Mouse (Mus musculus) left cerebral cortex, adult 11 months (tissue): Measurements from ENCODE around the gene Arsg.
"Not testable (repeated sequence)": the region's sequence is repeated elsewhere in the genome, so short reads cannot be mapped to it uniquely, and the experiment has no call there.

Source experiments
- DNase-seq: peaks from one replicate; pipeline ENCODE4 v3.0.0; 2022; ENCODE audit warnings: low spot score

Gene Arsg

DNA sequence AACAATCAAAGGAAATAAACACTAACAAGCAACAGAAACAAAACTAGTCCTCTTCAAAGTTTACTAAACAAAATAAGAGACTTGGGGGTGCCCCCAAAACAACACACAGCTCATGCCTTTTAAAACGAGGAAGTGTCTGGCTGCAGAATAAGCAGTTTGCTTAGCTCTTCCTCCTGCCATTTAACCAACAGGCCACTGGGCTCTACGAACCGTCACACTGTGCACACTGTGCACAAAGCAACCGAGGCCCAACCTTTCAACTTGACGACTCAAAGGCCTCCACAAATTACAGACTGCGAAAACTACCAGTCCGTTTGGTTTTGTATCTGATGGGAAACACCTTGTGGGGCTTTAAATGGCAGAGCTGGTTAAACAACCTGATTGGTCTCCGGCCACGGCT lies 3.0 kb upstream of the Arsg start:
- DNase-seq = no peak

DNA sequence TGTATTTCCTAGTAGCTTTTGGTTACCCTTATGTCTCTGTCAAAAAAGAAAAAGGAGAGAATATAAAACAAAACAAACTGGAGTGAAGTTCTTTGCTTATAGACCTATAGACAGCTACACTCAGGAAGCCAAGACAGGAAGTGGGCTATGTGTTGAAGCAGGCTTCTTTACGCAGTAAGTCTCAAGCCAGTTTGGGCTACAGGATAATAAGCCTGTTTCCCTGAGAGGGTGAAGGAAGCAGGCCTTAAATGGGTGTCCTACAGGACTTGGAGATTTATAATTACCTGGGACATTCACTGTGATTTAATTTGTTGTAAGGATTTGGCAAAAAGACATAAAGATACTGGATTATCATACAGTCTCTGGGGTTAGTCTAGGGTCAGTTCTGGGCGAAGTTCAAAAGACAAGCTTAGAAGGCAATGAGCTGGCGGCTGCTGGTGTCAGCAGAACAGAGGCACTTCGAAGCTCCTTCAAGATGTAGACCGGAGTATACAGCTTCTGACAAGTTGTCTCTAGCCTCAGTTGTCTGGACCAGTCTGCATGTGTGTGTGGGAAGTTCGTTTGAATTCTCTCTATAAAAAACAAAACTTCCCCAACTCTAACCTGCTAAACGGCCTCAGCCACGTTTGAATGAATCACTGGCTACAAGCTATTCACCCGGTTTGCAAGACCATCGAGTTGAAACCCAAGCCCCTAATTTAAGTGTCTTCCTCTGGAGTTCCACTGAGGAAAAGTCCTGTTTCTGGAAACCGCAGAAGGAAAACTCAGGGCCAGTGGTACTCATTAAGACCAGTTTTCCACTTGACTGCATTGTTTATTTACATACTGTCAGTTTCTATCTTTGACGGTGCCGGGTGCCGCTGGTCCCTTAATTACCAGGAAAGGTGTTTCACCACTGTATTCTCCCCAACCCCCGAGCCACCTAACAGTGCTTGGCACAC lies 2.0 kb upstream of the Arsg start:
- DNase-seq = no peak

DNA sequence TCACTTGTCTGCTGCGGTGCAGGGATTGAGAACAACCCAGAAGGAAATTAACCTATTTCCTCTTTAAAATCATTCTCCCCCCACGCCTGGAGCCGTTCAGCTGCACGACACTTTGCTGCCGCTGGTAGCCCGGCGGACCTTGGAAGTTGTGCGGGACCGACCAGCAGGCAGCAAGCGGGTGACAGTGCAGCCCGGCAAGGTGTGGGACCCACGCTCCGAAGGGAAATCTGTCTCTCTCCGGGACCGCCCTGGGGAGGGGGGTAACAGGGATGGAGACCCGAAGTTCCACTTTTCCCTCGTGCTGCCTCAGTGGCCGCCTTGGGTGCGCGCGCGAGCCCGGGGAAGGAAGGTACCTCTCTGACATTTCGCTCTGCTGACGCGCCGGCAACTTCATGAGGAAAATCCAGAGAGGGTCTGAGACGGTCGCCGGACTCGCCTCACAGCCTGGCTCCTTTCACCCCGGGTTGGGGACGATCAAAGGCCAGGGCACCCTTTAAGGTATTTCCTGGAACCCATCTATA lies 943 bp upstream of the Arsg start:
- DNase-seq = no peak

DNA sequence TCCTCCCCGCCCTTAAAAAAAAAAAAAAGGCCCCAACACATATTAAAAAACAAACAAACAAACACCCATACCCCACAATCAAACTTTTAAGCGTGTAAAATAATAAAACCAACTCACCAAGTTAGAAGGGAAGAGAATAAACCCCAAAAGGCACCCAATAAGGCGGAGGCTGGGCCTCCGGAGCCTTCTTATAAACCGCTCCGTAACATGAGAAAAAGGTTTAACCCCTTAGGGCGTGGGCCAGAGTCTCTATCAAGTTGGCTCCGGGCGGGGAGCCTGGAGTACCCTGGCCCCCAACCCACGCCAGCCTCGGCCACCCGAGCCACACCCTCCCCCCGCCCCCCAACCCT lies 378 bp upstream of the Arsg start:
- no peak for DNase-seq

DNA sequence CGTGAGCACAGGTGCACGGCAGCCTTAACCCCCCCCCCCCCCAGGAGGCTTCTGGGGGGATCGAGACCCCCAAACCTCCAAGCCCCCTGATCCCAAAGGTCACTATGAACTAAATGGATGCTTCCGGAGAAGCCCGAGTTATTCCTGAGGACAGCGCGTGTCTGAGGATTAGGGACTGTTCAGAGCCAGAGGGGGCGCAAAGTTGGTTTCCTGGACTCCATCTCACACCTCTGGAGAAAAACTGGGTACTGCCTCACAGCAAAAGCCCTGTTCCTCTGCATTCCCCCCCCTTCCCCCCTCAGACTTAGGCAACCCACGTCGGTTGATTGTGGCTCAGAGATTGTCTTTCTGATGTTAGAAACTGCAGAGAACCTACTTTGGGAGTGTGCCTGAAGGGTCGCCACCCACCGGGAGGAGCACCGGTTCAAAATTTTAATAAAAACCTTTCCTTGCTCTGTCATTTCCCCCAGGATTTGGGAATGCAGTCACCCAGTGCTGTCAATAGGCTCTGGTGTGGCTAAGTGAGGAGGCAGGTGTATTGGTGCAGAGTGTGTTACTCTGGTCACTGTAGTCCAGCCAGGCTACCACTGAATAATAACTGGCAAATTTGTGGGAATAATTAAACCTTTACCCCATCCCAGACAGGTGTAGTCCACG lies 1.0 kb downstream of the Arsg start:
- no peak for DNase-seq

DNA sequence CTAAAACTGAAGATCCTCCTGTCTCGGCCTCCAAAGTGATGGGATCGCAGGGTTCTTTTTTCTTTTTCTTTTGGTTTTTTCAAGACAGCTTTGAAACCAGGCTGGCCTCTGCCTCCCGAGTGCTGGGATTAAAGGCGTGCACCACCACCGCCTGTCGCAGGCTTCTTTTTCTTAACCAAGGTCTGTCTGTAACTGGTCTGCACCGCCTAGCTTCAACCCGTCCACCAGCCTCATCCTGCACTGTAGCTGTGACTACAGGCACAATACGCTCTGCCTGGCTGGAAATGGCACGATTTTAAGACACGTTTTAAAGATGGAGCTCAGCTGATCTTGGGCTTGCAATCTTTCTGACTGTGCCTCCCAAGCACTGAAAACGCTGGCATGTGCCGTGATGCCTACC lies 1.7 kb downstream of the Arsg start:
- DNase-seq = no peak

DNA sequence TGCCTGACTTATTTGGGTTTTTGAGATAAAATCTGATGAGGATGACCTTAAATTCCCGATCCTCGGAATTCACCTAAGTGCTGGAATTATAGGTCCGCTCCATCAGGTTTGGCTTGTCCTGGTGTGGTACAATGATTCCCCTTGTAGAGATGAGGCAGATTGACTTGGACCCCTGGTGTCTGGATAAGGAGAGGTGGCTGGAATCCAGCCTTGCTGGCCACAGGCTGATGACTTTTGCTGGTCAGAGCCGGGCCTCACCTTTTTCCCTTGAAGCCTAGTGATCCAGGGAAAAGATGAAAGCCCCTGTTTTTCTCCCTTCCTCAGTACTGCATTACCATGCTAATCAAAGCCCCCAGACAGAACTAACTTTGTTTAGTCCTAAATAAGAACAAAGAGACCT lies 2.5 kb downstream of the Arsg start:
- no peak for DNase-seq

DNA sequence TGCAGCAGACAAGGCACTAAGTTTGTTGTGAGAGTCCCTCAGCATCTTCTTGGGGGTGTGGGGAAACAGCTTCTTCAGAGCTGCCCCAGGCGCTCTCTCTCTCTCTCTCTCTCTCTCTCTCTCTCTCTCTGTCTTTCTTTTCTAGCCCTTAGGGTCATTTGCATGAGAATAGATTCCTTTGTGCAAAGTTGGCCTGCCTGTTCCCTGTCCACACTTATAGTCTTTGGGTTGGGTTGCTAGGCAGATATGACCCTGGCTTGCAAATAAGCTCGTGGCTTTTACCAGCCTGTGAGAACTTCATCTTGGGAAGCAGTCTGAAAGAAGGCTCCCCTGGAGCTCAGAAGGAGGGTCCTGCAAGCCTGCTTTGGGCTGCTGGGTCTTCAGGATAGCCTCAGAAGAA lies 3.1 kb downstream of the Arsg start:
- no peak for DNase-seq

DNA sequence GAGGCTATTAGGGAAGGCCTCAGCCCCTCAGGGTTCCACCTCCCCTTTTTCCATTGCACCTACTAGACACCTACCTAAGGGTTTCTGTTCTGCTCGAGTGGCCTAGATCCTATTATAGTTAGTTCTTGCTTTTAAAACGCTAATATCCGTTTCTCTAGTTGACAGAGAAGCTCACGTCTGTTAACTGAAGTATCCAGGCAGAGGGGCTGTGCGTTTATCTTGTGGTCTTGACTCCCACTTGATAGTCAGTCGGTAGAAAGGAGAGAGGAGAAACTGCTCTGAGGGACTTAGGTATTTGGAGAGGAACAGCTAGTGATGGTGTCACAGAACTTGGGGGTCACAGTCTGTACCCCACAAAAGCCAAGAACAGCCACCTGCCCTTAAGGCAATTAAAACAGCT lies 3.5 kb downstream of the Arsg start:
- DNase-seq = no peak

DNA sequence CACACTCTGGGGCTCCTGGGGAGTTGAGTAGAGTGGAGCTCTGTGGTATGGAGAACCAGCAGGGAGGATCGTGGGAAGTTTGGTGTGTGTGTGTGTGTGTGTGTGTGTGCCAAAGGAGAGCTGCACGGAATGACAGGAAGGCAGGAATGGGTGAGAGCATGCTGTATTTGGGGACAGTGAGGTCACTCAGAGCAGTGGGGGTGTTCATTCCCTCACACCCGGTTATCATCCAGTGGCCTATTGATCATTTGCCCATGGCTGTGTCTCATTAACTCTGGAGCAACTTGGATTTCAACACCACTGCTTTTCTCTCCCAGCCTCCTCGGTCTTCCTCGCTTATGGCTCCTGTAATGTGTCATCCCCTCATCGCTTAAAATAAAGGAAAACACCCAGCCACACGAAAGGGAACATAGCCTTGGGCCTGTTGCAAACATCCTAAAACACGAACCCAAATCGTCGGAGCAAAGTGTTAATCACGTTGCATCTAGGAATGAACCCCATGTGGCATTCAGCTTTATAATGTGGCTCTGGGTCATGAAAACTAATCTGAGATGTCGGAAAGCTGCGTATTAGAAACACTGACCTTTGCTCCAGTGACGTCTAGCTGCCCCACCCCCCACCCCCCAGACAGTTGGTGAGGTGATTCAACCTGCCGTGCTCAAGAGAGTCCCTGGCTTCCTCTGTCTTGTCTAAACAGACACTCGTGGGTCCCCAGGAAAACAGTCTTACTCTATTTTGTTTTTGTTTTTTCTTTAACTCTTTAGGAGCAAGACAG lies 4.6 kb downstream of the Arsg start:
- DNase-seq = no peak

DNA sequence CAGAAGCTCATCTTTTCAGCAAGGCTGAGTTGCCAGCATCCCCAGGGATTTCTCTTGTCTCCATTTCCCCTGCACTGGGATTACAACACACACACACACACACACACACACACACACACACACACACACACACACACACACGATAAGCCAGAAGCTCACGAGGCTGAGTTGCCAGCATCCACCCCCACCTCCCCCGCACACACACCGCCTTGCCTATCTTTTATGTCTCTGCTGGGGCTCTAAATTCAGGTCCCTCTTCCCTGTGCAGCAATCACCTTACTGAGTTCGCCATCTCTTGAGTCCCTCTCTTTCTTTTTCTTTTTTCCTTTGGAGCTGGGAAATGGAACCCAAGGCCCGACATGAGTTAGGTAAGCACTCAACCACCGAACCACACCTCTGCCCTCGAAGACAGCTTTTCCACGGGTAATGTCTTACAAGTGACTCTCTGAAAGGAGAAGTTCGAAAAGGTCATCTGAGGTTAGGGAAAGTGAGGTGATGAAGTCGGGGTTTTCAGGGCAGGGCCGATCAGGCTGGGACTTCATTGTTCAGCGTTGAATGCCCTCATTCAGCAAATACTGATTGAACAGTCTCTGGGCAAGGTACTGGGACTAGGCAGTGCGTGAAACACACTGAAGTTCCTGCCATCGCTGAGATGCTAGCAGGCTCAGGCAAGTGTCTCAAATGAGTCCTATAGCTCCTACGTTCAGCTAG lies 6.6 kb downstream of the Arsg start:
- no peak for DNase-seq

DNA sequence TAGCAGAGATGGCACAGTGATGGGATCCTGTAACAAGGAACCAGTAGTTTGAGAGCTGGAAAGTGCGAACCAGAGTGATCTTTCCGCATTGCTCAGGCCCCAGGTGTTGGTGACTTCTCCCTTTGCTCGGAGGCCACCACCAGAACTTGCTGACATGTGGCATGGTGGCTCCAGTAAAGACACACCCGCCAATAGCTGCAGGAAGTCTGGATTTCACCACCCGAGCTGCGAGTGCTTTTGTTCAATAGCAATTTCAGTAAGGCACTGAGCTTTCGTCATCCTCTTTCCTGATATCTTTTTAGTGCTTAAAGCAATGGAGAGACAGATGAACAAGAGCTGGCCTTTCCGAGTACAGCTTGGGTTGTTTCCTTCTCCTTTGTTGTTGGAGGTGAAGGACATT lies 7.3 kb downstream of the Arsg start:
- DNase-seq = no peak

DNA sequence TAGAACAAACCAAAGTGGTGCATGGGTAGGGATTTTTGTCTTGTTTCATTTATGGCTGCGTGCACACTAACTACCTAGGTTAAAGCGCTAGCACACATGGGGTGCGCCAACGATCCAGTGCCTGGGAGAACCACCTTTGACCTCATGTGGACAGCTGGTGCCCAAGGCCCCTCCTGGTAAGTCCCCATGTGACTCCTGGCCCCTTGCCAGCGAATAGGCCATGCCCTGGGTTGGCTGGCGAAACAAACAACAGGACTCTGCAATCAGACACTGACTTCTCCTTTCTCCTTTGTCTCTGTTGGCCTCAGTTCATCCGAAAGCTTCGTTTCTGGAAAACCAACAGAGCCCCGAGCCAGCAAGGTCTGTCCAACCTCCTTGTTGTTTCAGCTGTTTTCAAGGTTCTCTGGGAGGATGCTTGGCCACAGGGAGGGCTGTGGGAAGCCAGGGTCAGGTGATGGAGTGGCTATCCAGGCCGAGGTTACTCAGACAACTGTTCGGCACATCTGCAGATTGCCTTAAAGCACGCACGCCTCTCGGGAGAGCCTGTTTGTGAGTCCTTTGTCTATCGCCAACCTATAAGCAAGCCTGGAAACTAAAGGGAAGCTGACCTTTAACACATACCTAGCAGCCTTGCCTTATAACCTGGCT lies 12.3 kb downstream of the Arsg start:
- DNase-seq = peak; percentile 70

DNA sequence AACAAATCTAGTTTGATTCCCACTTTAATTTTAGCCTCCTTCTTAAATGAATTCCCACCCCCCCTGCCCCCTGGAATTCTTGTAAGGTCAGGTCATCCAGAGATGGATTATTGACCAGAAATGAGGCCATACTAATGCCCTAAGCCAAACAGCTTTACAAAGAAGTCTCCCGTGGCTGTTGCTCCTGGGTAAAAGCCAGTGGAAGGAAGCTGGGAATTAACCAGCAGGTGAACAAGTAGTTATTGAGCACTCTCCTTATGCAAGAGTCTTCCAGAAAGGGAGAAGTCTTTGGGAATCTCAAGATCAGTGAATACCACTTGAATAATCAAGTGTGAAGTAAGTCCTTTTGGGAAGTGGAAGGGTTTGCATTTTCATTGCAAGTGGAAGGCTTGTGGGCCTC lies 13.9 kb downstream of the Arsg start:
- DNase-seq = no peak

DNA sequence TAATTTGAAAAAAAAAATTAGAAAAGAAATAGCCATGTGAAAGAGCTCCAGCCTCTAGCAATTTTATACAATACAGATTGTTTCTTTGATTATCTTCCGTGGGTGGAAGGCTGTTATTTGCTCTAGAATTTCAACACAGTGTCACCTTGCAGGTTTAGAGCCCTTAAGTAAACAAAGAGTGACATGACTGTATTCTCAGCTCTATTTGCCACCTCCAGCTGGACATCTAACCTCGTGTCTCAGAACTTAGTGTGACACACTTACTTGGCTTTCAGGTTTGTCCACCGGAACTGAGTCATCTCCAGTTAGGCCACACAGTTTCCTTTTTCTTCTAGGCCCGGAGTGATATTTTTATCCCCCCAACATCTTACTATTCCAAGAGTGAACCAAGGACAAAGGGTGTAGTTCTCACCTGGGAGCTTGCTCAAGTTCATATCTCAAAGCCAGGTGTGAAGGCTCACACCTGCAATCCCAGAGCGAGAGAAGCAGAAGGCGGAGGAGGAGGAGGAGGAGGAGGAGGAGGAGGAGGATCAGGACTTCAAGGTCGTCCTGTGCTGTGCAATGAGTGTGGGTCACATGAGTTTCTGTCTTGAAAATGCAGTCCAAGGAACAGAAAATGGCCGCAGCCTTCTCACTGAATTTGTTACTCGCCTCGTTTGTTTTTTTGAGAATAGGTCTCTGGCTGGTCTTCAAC lies 15.0 kb downstream of the Arsg start:
- no peak for DNase-seq

DNA sequence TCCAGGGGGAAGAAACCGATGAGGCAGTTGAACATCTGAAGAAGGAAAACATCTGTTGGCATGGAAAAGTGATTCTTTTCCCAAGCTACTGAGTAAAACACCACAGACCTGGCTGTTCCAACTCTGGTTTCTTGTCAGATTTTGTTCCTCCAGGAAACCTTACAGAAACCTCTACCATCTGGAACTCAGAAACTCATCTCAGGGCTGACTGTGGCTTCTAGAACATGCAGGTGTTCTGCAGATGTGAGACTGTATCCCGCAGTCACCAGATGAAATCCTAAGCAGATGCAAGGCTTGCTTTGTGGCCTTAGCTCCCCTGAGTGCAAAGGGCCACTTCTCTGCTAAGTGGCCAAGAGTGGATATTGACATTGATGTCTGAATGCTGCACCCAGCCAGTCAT lies 16.6 kb downstream of the Arsg start:
- DNase-seq = no peak

DNA sequence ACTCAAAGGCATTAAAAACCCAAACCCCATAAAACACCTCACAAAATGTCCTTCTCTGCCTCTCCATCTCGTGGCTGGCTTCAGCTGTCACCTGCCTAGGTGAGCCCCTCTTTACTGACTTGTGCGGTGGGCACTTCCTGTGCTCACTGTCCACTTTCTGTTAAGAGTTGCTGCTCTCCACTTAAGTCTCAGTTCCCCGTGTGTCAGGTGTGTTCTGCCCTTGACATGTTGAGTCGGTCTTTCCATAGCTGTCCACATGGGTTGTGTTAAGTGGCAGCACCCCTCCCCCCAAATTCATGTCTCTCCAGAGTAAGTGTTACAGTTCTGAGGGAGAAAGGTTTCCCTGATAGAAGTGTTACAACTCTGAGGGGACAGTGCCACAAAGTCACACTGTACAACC lies 18.7 kb downstream of the Arsg start:
- DNase-seq = no peak

DNA sequence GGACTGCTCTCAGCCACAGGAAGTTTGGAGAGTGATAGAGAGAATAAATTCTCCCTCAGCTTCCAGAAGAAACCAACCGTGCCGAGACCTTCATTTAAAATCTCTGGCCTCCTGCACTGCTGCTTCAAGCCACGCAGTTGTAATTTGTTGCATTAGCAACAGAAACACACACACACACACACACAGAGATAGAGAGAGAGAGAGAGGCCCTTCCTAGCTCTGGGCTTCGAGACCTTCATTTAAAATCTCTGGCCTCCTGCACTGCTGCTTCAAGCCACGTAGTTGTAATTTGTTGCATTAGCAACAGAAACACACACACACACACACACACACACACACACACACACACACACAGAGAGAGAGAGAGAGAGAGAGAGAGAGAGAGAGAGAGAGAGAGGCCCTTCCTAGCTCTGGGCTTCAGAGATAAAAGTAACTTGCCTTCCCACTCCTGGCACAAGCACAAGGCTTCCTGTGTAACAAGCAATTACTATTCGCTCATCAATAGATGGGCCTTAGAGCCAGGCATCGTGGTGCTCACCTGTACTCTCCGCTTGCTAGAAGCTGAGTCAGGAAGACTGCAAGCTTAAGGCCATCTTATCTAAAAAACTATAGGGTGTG lies 19.8 kb downstream of the Arsg start:
- not testable (repeated sequence) for DNase-seq

DNA sequence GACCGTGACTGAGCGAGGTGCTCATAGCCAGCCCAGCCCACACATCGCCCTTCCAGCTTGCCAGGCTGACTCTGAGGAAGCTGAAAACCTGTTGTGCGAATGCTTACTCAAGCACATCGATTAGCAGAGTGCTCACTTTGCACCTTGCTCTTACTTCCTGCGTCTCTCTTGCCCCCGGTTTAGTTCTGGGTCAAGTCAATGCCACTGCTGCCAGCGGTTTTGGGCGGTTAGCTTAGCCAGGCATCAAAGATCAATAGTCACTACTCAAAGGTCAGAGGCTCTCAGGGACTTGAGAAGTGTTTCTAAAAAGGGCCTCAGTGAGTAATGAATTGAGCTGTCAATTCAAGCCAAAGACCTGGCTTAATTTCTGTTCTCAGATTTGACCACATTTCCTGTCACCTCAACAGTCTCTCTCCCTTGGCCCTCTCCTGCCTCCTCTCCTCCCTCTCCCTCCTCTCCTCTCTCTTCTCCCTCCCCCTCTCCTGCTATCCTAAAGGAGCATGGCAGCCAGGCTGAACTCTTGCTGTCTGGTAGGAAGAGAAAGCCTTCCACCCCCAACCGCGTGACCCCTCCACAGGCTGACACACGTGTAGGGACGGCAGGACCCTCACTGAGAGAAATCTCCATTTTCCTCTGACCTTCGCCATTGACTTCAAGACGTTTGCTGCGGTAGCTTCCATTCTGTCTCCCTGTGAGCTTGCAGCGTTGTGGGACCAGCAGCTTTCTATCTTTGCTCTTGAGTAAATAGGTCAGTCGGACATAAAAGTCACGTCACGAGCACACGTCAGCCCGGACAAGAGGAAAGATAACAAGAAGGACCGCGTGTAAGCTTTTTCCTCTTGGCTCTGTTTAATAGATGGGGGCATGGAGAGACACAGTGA lies 22.0 kb downstream of the Arsg start:
- no peak for DNase-seq
